16 mouse cellular contexts compared by ENCODE assay signal in genomic region chr11:32111841-32112240, GRCm38 (mm10).
DNase-seq lines count a peak whose midpoint lies in the region; ATAC-seq lines count a peak whose summit lies in the region.
"Had no signal": no experiment of that assay in that cellular context is flagged by ENCODE, and none has a peak within 500 bp of the region (broad histone marks: within the 10 kb centered on the region; RNA-seq: fewer than 3 reads in every experiment).

No protein-coding gene starts in this region.

- H3K27ac ChIP-seq in lung, embryonic 15.5 days = no peak overlapping the region
- H3K27ac ChIP-seq in hindbrain, embryonic 15.5 days (replicated peaks) = peak overlapping the region; percentile 87
- peak overlapping the region; percentile 94 for H3K27ac ChIP-seq in midbrain, embryonic 14.5 days (replicated peaks; ENCODE audit: low read depth, low read length)

- H3K27me3 ChIP-seq in lung, embryonic 15.5 days = no peaks in the 10 kb centered on the region
- no peaks in the 10 kb centered on the region for H3K27me3 ChIP-seq in hindbrain, embryonic 15.5 days
- H3K27me3 ChIP-seq in midbrain, embryonic 14.5 days (ENCODE audit: control insufficient read depth, insufficient read depth, low read length) = no peaks in the 10 kb centered on the region

- ATAC-seq in lung, embryonic 15.5 days (ENCODE audit: borderline replicate concordance, extremely low read depth, low FRiP score, low TSS enrichment) = 0 out of 2 replicates have a peak, but pooled peaks have one; percentile 21
- ATAC-seq in hindbrain, embryonic 15.5 days (ENCODE audit: low FRiP score, low read depth) = no peak
- no peak for ATAC-seq in midbrain, embryonic 14.5 days (ENCODE audit: low FRiP score, low TSS enrichment)
- ATAC-seq: inflammation-experienced regulatory T-cells, adult 6 months had no signal

- WGBS in lung, embryonic 15.5 days = 55% methylated on average over 3 of the region's 3 CpGs
- 50% methylated on average over 3 of the region's 3 CpGs for WGBS in hindbrain, embryonic 15.5 days
- WGBS in midbrain, embryonic 14.5 days = 46% methylated on average over 3 of the region's 3 CpGs

- no peak for DNase-seq in lung, postnatal 25 days (ENCODE audit: low spot score)
- no peak for DNase-seq in midbrain, embryonic 14.5 days
- no peak for DNase-seq in ovary, postnatal 14 days (ENCODE audit: low spot score)
- DNase-seq in left cerebral cortex, postnatal 10 days (ENCODE audit: extremely low spot score in 1 of 2, low spot score in 2 of 2) = no peak
- no peak for DNase-seq in gastrocnemius, adult 18-20 months (ENCODE audit: low spot score)
- DNase-seq: cerebellum, adult 8-10 months; kidney, adult 8-10 months; kidney, postnatal 36 days; left cerebral cortex, postnatal 4 days; lung, embryonic 14.5 days; right cerebral cortex, adult 18-20 months; thymus, adult 2 months had no signal

- no peaks in the 10 kb centered on the region; the same call in 1 of the 2 replicates for H3K4me1 ChIP-seq in lung, embryonic 15.5 days
- peaks cover 38% of the 10 kb centered on the region for H3K4me1 ChIP-seq in hindbrain, embryonic 15.5 days (replicated peaks)
- H3K4me1 ChIP-seq in midbrain, embryonic 14.5 days (ENCODE audit: control insufficient read depth, insufficient read depth, low read length) = peaks cover 33% of the 10 kb centered on the region

- no peaks in the 10 kb centered on the region for H3K36me3 ChIP-seq in lung, embryonic 15.5 days
- H3K36me3 ChIP-seq in hindbrain, embryonic 15.5 days = no peaks in the 10 kb centered on the region
- H3K36me3 ChIP-seq in midbrain, embryonic 14.5 days (ENCODE audit: control insufficient read depth, insufficient read depth, low read length) = no peaks in the 10 kb centered on the region

- intact Hi-C loops in left cerebral cortex, postnatal 10 days (cut with DNase I) = no loop called here

- H3K4me3 ChIP-seq in lung, embryonic 15.5 days = no peak overlapping the region
- no peak overlapping the region for H3K4me3 ChIP-seq in hindbrain, embryonic 15.5 days
- no peak overlapping the region for H3K4me3 ChIP-seq in midbrain, embryonic 14.5 days (replicated peaks; ENCODE audit: low read depth, low read length)

- H3K4me2 ChIP-seq in lung, embryonic 15.5 days = no peak overlapping the region
- no peak overlapping the region for H3K4me2 ChIP-seq in hindbrain, embryonic 15.5 days
- no peak overlapping the region for H3K4me2 ChIP-seq in midbrain, embryonic 14.5 days (ENCODE audit: low read length)
- H3K4me2 ChIP-seq: liver, embryonic 11.5 days; lung, embryonic 14.5 days had no signal

- H3K9me3 ChIP-seq in lung, embryonic 15.5 days = no peaks in the 10 kb centered on the region
- no peaks in the 10 kb centered on the region for H3K9me3 ChIP-seq in hindbrain, embryonic 15.5 days
- no peaks in the 10 kb centered on the region for H3K9me3 ChIP-seq in midbrain, embryonic 14.5 days (ENCODE audit: control insufficient read depth, low read length)

- no peak overlapping the region for H3K9ac ChIP-seq in lung, embryonic 15.5 days
- no peak overlapping the region for H3K9ac ChIP-seq in hindbrain, embryonic 15.5 days
- no peak overlapping the region for H3K9ac ChIP-seq in midbrain, embryonic 14.5 days (replicated peaks; ENCODE audit: low read length)
- H3K9ac ChIP-seq: lung, embryonic 14.5 days had no signal
